Mouse (Mus musculus): Measurements from ENCODE around the gene Nrp1. TPM values are rescaled to one million over a fixed set of nuclear protein-coding genes. Genes with fewer than 3 reads are reported as not detected.

The Nrp1 gene
- total RNA-seq, 1 experiment from 2014 or later, result 2.1 TPM

DNA sequence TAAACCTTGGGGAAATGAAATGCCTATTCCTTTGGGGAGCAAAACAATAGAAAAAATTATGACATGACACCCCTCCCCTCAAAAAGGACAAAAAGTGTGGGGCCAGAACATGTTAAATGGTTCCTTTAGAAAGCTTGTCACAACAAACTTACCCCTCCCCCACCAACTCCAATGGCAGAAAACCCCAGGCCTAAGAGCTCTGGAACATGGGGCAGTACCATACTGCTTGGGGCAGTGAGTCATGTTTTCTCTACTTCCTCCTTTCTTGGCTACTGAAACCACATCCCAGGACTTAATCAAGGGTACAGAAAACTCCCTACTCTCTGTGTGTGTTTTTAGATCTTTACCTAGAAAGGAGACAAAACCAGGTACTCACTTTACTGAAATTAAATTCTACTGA is 147.5 kb downstream of the Nrp1 start:
- peak; percentile 95 to 97 for ATAC-seq (replicated peaks in 1 of 2; ENCODE audit: insufficient read depth in 1 of 2, low FRiP score in 2 of 2, low TSS enrichment in 1 of 2, low read depth in 1 of 2, poor library complexity in 2 of 2, severe bottlenecking in 2 of 2)

GRCm38 (mm10) chr8:128508723-128509122 is 150.3 kb downstream of the Nrp1 start:
- no peak for ATAC-seq (replicated peaks in 1 of 2; ENCODE audit: insufficient read depth in 1 of 2, low FRiP score in 2 of 2, low TSS enrichment in 1 of 2, low read depth in 1 of 2, poor library complexity in 2 of 2, severe bottlenecking in 2 of 2)

DNA sequence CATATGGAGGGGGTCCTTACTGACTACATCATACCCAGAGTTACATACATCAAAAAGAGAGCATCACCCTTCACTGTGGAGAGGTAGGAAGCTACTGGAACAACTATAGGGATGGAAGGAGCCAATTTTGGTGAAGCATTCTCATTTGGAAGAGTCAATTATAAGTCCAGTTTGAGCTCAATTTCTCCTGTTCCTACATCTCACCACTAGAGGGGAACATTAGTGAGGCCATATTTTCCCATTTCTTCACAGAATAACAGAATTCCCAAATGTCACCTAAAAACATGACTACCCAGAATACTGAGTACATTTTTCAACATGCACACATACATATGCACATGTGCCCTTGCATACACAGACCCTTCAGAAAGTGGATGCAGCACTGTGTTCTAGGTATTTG is 152.6 kb downstream of the Nrp1 start:
- ATAC-seq (replicated peaks in 1 of 2; ENCODE audit: insufficient read depth in 1 of 2, low FRiP score in 2 of 2, low TSS enrichment in 1 of 2, low read depth in 1 of 2, poor library complexity in 2 of 2, severe bottlenecking in 2 of 2), result no peak

- no peak for ATAC-seq (replicated peaks in 1 of 2; ENCODE audit: insufficient read depth in 1 of 2, low FRiP score in 2 of 2, low TSS enrichment in 1 of 2, low read depth in 1 of 2, poor library complexity in 2 of 2, severe bottlenecking in 2 of 2)
Observed at GRCm38 (mm10) chr8:128511732-128512131, 153.3 kb downstream of the Nrp1 start.

DNA sequence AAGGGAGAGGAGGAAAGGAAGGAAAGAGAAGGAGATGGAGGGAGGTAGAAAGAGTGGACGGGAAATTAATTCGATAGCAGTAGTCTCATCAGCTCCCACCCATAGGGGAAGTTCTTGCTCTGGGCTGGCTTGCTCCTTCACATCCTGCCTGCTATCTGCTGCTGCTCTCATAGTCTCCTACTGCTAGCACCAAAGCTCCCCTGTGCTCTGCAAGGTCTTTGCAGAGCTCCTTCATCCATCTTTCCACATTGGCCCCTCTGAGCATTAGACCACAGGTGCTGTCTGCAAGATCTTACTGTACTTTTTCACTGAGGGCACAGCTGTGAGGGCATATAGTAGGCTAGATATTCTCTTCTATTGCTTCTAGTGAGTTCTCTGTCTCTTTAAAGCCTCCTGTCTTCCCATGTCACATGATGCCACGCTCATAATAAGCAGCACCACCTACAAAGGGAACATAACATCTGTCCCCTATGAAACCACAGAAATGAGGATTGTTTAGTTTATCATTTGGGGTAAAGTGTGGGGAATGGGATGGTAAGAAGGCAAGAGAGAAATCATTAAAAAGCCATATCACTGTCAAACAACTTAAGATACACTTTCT is 158.5 kb downstream of the Nrp1 start:
- ATAC-seq (replicated peaks in 1 of 2; ENCODE audit: insufficient read depth in 1 of 2, low FRiP score in 2 of 2, low TSS enrichment in 1 of 2, low read depth in 1 of 2, poor library complexity in 2 of 2, severe bottlenecking in 2 of 2), result peak in 1 of 2 experiments; percentile 38; a peak in 1 of 4 replicates

GRCm38 (mm10) chr8:128517546-128518102 is 159.2 kb downstream of the Nrp1 start:
- ATAC-seq (replicated peaks in 1 of 2; ENCODE audit: insufficient read depth in 1 of 2, low FRiP score in 2 of 2, low TSS enrichment in 1 of 2, low read depth in 1 of 2, poor library complexity in 2 of 2, severe bottlenecking in 2 of 2), result peak; percentile 78 to 84

DNA sequence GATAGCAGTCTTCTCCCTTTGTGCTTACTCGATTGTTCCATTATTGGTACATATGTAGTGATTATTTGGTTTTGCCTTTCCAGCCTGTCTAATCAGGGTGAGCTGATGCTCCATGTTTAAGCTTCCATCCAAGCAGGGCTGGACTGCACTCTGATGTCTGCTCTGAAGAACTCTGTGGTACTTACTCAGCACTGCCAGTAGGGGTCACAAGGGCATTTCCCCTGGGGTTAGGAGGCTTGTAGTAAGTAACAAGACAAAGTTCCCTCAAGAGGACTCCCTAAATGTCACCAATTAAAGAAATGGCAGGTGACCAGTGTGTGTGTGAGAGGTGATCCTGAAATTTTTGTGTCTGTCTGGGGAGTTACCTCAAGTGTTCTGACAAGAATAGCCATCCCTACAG is 161.0 kb downstream of the Nrp1 start:
- peak; percentile 61 to 72 for ATAC-seq (replicated peaks in 1 of 2; ENCODE audit: insufficient read depth in 1 of 2, low FRiP score in 2 of 2, low TSS enrichment in 1 of 2, low read depth in 1 of 2, poor library complexity in 2 of 2, severe bottlenecking in 2 of 2)

- ATAC-seq (replicated peaks in 1 of 2; ENCODE audit: insufficient read depth in 1 of 2, low FRiP score in 2 of 2, low TSS enrichment in 1 of 2, low read depth in 1 of 2, poor library complexity in 2 of 2, severe bottlenecking in 2 of 2), result no peak; a peak in 1 of 4 replicates
Observed at GRCm38 (mm10) chr8:128523825-128524224, 165.4 kb downstream of the Nrp1 start.

DNA sequence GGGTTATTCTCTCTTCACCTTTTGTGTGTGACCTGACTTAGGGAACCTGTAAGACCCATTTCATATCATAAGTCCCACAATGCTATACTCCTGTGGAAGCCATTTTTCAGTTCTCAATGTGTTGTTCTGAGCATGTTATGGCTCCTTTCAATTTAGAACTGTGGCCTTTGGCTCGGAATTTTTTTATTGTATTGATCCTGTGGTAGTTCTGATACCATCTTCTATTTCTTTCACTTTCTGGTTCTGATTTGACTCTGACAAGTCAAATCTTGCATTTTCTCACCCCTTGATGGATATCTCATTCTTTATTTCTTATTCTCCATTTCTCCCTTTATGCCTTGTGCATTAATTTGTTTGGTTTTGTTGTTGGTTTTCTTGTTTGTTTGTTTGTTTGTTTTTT is 167.5 kb downstream of the Nrp1 start:
- ATAC-seq (replicated peaks in 1 of 2; ENCODE audit: insufficient read depth in 1 of 2, low FRiP score in 2 of 2, low TSS enrichment in 1 of 2, low read depth in 1 of 2, poor library complexity in 2 of 2, severe bottlenecking in 2 of 2), result no peak

GRCm38 (mm10) chr8:128528591-128529383 is 170.4 kb downstream of the Nrp1 start:
- no peak for ATAC-seq (replicated peaks in 1 of 2; ENCODE audit: insufficient read depth in 1 of 2, low FRiP score in 2 of 2, low TSS enrichment in 1 of 2, low read depth in 1 of 2, poor library complexity in 2 of 2, severe bottlenecking in 2 of 2)

- no peak for ATAC-seq (replicated peaks in 1 of 2; ENCODE audit: insufficient read depth in 1 of 2, low FRiP score in 2 of 2, low TSS enrichment in 1 of 2, low read depth in 1 of 2, poor library complexity in 2 of 2, severe bottlenecking in 2 of 2)
Observed at GRCm38 (mm10) chr8:128534442-128534871, 176.1 kb downstream of the Nrp1 start.

- ATAC-seq (replicated peaks in 1 of 2; ENCODE audit: insufficient read depth in 1 of 2, low FRiP score in 2 of 2, low TSS enrichment in 1 of 2, low read depth in 1 of 2, poor library complexity in 2 of 2, severe bottlenecking in 2 of 2), result no peak
Observed at GRCm38 (mm10) chr8:128535685-128536084, 177.3 kb downstream of the Nrp1 start.

GRCm38 (mm10) chr8:128538378-128538777 is 180.0 kb downstream of the Nrp1 start:
- no peak for ATAC-seq (replicated peaks in 1 of 2; ENCODE audit: insufficient read depth in 1 of 2, low FRiP score in 2 of 2, low TSS enrichment in 1 of 2, low read depth in 1 of 2, poor library complexity in 2 of 2, severe bottlenecking in 2 of 2)

DNA sequence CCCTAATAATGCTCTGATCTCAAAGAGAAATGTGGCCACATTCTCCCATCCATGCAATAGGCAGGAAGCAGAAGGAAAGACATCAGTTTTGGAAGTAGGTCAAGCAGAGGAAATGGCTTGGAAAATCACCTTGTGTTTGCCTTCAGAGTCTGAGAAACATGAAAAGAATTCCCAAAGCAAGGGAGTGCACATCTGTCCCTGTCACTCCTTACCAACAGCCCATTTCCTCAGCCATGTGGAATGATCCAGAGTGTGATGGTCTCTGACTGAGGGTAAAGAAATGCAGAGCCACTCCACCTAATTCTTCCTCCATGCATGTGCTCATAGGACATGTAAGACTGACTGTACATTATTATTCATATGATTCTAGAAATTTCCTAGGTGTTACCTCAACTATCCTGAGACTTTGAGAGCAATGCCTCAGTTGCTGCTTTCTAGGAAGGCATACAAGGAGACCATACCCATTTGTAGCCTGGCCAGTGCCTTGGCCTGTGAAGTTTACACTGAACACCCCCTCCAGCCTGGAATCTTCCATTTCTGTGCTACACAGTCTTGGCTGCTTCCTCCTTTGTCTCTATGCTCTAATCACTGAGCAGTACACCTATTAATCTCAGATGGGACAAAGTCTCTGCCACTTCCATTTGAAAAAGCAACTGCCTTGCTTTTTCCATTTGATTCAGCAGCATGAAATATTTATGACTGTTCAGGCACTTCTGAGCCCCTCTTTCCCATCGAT is 183.1 kb downstream of the Nrp1 start:
- no peak for ATAC-seq (replicated peaks in 1 of 2; ENCODE audit: insufficient read depth in 1 of 2, low FRiP score in 2 of 2, low TSS enrichment in 1 of 2, low read depth in 1 of 2, poor library complexity in 2 of 2, severe bottlenecking in 2 of 2)

GRCm38 (mm10) chr8:128544128-128544846 is 185.9 kb downstream of the Nrp1 start:
- no peak for ATAC-seq (replicated peaks in 1 of 2; ENCODE audit: insufficient read depth in 1 of 2, low FRiP score in 2 of 2, low TSS enrichment in 1 of 2, low read depth in 1 of 2, poor library complexity in 2 of 2, severe bottlenecking in 2 of 2)

DNA sequence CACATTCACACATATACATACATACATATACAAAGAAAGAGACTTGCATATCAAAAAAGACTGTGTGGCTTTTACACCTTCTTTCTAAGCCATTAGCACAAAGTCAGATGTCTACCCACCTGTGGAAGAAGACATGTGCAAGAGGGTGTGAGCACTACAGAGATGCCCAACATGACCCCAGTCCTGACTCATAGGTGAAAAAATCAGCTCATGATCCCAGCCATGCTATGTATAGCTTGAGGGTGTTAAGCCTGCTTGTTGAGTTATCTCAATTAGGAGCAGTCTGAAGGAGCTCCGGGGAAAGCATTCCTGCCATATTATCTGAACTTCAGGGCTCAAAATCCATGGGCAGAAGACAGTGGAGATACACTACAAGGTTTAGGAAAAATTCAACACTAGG is 187.9 kb downstream of the Nrp1 start:
- ATAC-seq (replicated peaks in 1 of 2; ENCODE audit: insufficient read depth in 1 of 2, low FRiP score in 2 of 2, low TSS enrichment in 1 of 2, low read depth in 1 of 2, poor library complexity in 2 of 2, severe bottlenecking in 2 of 2), result no peak

GRCm38 (mm10) chr8:128547361-128547760 is 189.0 kb downstream of the Nrp1 start:
- no peak for ATAC-seq (replicated peaks in 1 of 2; ENCODE audit: insufficient read depth in 1 of 2, low FRiP score in 2 of 2, low TSS enrichment in 1 of 2, low read depth in 1 of 2, poor library complexity in 2 of 2, severe bottlenecking in 2 of 2)

Measured in hematopoietic stem cell, adult 5-6 weeks (primary cell).